Mouse (Mus musculus): ENCODE results near the gene Vmn2r39. TPM values are rescaled to one million over a fixed set of nuclear protein-coding genes. Genes with fewer than 3 reads are reported as not detected.
"Not testable (repeated sequence)": the region's sequence is repeated elsewhere in the genome, so short reads cannot be mapped to it uniquely, and the experiment has no call there.

The Vmn2r39 gene
- total RNA-seq (2021), result not detected
- long read RNA-seq, experiment 1, result 0 reads
- long read RNA-seq, experiment 2, result 0 reads

DNA sequence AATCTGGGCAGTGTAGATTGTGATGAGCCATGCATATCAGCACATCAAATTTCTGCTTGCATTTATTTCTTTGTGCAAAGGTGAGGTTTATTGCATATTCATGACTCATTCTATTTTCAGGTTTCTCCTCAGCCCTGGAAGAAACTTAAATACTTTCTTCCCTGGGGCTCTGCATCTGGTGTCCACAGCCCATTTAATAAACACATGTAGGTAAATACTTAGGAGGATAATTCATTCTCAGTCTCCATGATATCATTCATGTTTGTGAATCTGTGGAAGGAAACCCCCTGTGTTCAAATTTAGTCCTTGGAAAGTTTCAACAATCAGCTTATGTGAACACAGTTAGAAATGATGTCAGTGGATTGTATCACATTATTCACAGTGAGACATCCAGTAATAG lies at the start of gene Vmn2r39:
Gene Vmn2r39, minus strand, starts transcription at position 101 of the 400 bp plus-strand sequence.
- DNase-seq (ENCODE audit: low spot score in 2 of 2), result not testable (repeated sequence)

GRCm38 (mm10) chr7:9065353-9065752 lies 34.8 kb upstream of the Vmn2r39 start:
- DNase-seq (ENCODE audit: low spot score in 2 of 2), result not testable (repeated sequence)

Other genes with a start within 250 kb of the Vmn2r39 start
- gene Vmn2r40, start 99.4 kb downstream of the Vmn2r39 start, total RNA-seq (2021), result not detected
- not detected for gene Vmn2r38, start 67.1 kb upstream of the Vmn2r39 start, total RNA-seq (2021)
- not detected for gene Vmn2r37, start 192.9 kb upstream of the Vmn2r39 start, total RNA-seq (2021)